Mouse (Mus musculus) ovary, adult 18-20 months (tissue): ENCODE measurements around the gene Tedc1.

Experiments used
- DNase-seq: peaks from one replicate; pipeline ENCODE4 v3.0.0; 2022; ENCODE audit warnings: low spot score, mixed read lengths

The Tedc1 gene

DNA sequence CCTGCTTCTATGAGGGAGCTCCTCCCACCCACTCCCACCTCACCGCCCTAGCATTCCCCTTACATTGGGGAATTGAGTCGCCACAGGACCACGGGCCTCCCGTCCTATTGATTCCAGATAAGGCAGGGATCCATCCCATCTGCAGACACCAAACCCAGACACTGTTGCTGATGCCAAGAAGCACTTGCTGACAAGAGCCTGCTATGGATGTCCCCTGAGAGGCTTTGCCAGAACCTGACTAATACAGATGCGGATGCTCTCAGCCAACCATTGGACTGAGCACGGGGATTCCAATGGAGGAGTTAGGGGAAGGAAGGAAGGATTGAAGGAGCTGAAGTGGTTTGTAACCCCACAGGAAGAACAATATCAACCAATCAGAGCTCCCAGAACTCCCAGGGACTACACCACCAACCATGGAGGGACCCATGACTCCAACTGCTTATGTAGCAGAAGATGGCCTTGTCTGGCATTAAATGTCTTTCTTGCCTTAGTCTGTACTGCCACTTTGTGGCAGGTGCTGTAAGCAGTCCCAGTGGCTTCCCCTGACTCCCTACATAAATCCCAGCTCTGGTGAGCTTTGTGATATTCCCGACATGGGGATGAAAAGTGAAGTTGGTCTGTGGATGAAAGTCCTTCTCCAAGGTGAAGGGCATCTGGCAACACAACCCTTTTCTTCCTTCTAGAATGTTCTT is 49.2 kb downstream of the Tedc1 start:
- DNase-seq: no peak

DNA sequence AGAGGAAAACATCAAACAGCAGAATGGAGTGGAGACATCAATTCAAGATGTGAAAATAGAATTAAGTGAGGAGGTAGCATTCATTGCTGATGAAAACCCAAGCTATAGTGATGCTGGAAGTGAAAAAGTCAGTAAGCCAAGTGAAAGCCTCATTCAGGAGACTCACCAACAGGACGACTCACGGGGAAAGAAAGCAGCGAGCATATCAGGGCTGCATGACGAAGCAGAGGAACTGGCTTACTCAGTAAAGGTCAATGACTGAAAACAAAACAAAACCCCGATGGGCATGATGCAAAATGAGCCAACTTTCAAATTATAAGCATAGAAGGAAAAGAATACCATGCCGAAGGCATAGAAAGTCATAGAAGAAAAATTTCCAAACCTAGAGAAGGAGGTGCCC is 51.5 kb downstream of the Tedc1 start:
- no peak for DNase-seq

- no peak for DNase-seq
These were observed 54.6 kb downstream of the Tedc1 start for GRCm38 (mm10) chr12:113210586-113211378.

DNA sequence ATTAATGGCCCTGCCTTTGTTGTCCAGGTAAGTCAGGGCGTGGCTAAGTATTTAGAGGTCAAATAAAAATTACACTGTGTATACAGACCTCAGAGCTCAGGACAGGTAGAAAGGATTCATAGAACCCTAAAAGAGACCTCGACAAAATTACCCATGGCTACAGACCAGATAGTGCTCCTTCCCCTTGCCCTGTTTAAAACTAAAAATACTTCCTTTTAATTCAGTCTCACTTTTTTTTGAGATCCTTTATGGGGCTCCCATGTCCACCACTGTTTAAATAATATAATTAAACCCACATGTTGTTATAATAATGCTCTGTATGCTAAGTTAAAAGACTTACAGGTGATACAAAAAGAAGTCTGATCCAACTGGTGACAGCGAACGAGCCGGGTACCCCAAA is 55.6 kb downstream of the Tedc1 start:
- no peak for DNase-seq

GRCm38 (mm10) chr12:113212326-113212924 is 56.2 kb downstream of the Tedc1 start:
- no peak for DNase-seq

- DNase-seq: no peak
These were observed 57.0 kb downstream of the Tedc1 start for GRCm38 (mm10) chr12:113213226-113213625.

- DNase-seq: no peak
These were observed 58.0 kb downstream of the Tedc1 start for GRCm38 (mm10) chr12:113214072-113214808.

DNA sequence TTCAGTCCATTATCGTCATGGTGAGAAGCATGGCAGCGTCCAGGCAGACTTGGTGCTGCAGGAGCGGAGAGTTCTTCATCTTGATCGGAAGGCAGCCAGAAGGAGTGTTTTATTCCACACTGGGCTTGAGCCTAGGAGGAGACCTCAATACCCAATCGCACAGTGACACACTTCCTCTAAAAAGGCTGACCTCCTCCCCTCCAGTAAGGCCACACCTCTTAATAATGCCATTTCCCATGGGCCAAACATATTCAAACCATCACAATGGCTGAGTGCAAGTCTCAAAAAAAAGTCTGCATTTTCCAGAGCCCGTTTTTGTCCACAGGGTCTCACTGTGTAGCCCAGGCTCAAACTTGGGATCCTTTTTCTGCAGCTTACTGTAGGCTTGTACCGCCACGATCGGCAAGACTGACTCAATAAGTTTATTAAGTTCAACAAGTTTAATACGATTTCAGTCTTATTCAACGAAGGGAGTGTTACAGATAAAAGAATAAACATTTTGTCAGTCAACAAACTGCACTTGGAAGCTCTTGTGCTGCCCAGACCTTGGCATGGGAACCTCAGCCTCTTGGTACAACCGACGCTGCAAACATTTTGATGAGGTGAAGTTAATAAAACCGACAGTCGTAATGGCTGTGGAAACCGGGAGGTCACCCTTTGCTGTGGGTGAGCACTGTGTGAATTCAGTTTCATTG is 58.9 kb downstream of the Tedc1 start:
- DNase-seq: no peak
